Mouse (Mus musculus): ENCODE data around the gene Uxs1.

Uxs1 gene

GRCm38 (mm10) chr1:43803906-43804474 lies 23.6 kb downstream of the Uxs1 start:
- no peak for DNase-seq (ENCODE audit: low read depth in 1 of 2, low spot score in 2 of 2)

- no peak for DNase-seq (ENCODE audit: low read depth in 1 of 2, low spot score in 2 of 2)
Observed at GRCm38 (mm10) chr1:43798048-43798447, 29.6 kb downstream of the Uxs1 start.

- DNase-seq (ENCODE audit: low read depth in 1 of 2, low spot score in 2 of 2), result no peak
Observed at GRCm38 (mm10) chr1:43789765-43790164, 37.8 kb downstream of the Uxs1 start.

- no peak for DNase-seq (ENCODE audit: low read depth in 1 of 2, low spot score in 2 of 2)
Observed at GRCm38 (mm10) chr1:43786711-43787110, 40.9 kb downstream of the Uxs1 start.

DNA sequence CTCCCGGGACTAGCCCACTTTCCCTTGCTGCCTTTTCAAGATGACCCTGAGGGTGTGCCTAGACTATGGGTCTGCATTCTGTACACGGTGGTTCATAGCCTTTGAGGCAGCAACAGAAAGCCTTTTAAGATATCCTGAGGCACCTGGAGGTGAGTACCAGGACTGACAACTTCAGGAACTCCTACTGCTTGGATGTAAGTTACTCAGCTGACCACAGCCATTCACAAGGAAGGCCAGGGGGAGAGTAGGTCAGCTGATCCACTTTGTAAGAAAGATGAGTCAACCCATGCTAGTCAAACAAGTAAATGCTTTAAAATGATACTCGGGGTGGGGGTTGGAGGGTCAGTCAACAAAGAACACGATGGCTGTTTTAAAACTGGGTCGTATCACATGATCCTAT lies 42.3 kb downstream of the Uxs1 start:
- no peak for DNase-seq (ENCODE audit: low read depth in 1 of 2, low spot score in 2 of 2)

- DNase-seq (ENCODE audit: low read depth in 1 of 2, low spot score in 2 of 2), result no peak
Observed at GRCm38 (mm10) chr1:43783186-43783585, 44.4 kb downstream of the Uxs1 start.

DNA sequence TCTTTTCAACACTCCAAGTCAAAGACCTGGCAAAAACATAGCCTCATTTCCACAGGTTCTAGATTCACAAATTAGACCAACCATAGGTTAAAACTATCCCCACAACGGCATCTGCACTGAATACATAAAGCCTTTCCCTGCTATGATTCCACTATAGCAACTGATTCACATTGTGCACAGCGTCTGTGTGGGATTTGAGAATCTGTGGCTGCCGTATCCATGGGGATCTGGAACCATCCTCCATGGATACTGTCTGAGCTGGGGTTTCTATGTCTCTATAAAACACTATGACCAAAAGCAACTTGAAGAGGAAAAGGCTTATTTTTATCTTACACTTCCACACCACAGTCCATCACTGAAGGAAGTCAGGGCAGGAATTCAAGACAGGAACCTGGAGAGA lies 44.9 kb downstream of the Uxs1 start:
- no peak for DNase-seq (ENCODE audit: low read depth in 1 of 2, low spot score in 2 of 2)

GRCm38 (mm10) chr1:43781672-43782071 lies 45.9 kb downstream of the Uxs1 start:
- DNase-seq (ENCODE audit: low read depth in 1 of 2, low spot score in 2 of 2), result no peak

GRCm38 (mm10) chr1:43781195-43781594 lies 46.4 kb downstream of the Uxs1 start:
- no peak for DNase-seq (ENCODE audit: low read depth in 1 of 2, low spot score in 2 of 2)

GRCm38 (mm10) chr1:43776106-43776505 lies 51.5 kb downstream of the Uxs1 start:
- no peak for DNase-seq (ENCODE audit: low read depth in 1 of 2, low spot score in 2 of 2)

- no peak for DNase-seq (ENCODE audit: low read depth in 1 of 2, low spot score in 2 of 2)
Observed at GRCm38 (mm10) chr1:43774126-43774525, 53.5 kb downstream of the Uxs1 start.

DNA sequence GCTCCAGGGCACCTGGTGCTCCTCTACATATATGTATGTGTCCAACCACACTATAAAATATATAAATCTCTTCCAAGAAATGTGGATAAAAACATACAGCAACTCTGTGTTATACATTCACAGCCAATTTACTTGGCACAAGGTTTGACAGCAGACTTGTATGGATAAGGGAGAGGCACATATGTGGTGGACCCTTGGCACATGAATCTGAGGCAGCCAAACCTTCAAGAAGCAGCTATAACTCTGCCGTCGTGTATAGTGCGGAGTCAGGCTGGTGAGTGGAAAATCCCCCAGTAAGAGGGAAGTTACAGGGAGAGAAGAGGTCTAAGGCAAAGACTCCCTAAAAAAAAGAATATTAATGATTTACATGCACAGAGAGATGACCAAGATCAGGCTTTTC lies 54.9 kb downstream of the Uxs1 start:
- DNase-seq (ENCODE audit: low read depth in 1 of 2, low spot score in 2 of 2), result no peak

GRCm38 (mm10) chr1:43770032-43770431 lies 57.6 kb downstream of the Uxs1 start:
- DNase-seq (ENCODE audit: low read depth in 1 of 2, low spot score in 2 of 2), result no peak

DNA sequence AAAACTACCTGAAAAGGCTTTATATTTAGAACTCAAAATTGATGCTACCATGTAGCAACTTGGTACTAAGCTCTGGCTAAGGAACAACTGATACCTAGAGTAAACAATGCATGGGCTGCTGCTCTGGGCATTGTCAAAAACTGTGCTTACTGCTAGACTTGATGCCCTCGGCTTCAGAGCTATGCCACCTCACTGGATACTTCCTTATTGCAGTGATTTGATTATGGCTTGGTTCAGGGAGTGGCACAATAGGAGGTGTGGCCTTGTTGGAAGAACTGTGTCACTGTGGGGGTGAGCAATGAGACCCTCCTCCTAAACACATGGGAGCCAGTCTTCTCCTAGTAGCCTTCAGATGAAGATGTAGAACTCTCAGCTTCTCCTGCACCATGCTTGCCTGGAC lies 58.3 kb downstream of the Uxs1 start:
- no peak for DNase-seq (ENCODE audit: low read depth in 1 of 2, low spot score in 2 of 2)

GRCm38 (mm10) chr1:43768385-43768990 lies 59.1 kb downstream of the Uxs1 start:
- DNase-seq (ENCODE audit: low read depth in 1 of 2, low spot score in 2 of 2), result no peak

- no peak for DNase-seq (ENCODE audit: low read depth in 1 of 2, low spot score in 2 of 2)
Observed at GRCm38 (mm10) chr1:43766328-43766727, 61.3 kb downstream of the Uxs1 start.

DNA sequence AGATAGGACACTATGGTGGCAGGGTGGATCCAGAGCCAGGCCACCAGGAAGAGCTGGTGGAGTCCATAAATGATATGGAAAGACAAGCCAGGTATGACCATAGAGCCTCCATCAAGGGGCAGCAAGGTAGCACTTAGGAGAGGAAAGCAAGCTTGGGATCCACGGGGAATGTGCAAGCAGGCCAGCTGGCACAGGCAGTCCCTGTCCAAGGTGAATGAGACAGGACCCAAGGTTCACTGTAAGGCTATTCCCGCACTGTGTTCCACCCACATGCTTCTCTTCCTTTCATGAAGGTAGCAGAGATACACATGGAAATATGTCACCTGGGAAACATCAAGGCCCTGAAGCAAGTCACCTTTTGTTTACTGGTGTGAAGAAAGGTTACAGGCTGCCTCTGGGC lies 63.1 kb downstream of the Uxs1 start:
- DNase-seq (ENCODE audit: low read depth in 1 of 2, low spot score in 2 of 2), result no peak

DNA sequence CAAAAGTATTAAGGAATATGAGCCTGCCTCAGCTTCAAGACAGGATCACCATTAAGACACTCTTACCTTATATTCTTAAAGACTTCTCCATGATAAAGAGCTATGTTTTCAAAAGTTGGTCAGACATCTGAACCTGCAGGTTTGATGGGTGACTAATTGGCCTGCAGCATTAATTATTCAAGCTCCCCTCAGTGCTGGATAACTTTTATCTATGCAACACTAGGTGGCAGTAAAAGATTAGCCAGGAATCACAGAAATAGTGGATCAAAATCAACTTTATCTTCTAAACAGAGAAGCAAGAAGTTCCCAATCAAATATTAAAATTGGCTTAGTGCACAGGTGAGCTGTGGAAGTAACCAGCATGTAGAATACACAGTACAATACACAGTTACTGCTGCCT lies 67.5 kb downstream of the Uxs1 start:
- DNase-seq (ENCODE audit: low read depth in 1 of 2, low spot score in 2 of 2), result no peak

GRCm38 (mm10) chr1:43754448-43755312 lies 72.9 kb downstream of the Uxs1 start:
- no peak for DNase-seq (ENCODE audit: low read depth in 1 of 2, low spot score in 2 of 2)

DNA sequence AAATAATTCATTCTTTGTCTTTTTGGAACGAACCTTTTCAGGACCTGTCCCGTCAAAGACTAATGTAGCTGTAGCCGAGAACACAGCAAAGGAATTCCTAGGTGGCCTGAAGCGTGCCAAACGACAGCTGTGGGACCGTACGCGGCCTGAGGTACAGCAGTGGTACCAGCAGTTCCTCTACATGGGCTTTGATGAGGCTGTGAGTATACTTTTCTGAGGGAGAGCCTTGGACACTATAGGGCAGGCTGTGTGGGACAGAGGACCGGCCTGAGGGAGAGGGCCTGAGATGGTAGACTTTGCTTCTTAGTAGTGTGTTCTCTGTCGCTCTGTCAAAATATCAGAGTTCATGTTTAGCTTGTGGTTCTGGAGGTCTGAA lies 89.1 kb downstream of the Uxs1 start:
- DNase-seq (ENCODE audit: low read depth in 1 of 2, low spot score in 2 of 2), result no peak

GRCm38 (mm10) chr1:43737812-43738518 lies 89.6 kb downstream of the Uxs1 start:
- DNase-seq (ENCODE audit: low read depth in 1 of 2, low spot score in 2 of 2), result no peak

- DNase-seq (ENCODE audit: low read depth in 1 of 2, low spot score in 2 of 2), result no peak
Observed at GRCm38 (mm10) chr1:43732657-43733056, 94.9 kb downstream of the Uxs1 start.
